Mouse (Mus musculus) erythroblast, adult 5-6 weeks (primary cell): ENCODE results near the gene Anks1. TPM values are rescaled to one million over a fixed set of nuclear protein-coding genes. Genes with fewer than 3 reads are reported as not detected.

Source experiments
- ATAC-seq: replicated peaks from 2 replicates; pipeline ENCODE4 v1.8.0; 2016; ENCODE audit warnings: moderate number of reproducible peaks, mild to moderate bottlenecking, moderate TSS enrichment, inconsistent platforms; ENCODE audit not compliant: poor library complexity, low FRiP score, severe bottlenecking
- total RNA-seq, 2 experiments: library from RNA; stranded (forward) in 1 of 2; stranded (reverse) in 1 of 2; fragments of 150-400 nt in 1 of 2; fragments of 200-764, 138-1000 nt in 1 of 2; gene quantifications; 2 replicates each; pipeline versions ENCODE4 v1.2.3 to v1.2.4; 2015 to 2017; ENCODE audit warnings: low replicate concordance in 2 of 2

Gene Anks1
- total RNA-seq, 2 experiments from 2014 or later, result 6.1 to 8.5 TPM

- ATAC-seq, result no peak
Measured at GRCm38 (mm10) chr17:28015068-28015730, 106.1 kb downstream of the Anks1 start.

GRCm38 (mm10) chr17:28016056-28016797 is 107.1 kb downstream of the Anks1 start:
- ATAC-seq, result no peak

GRCm38 (mm10) chr17:28018344-28018743 is 109.2 kb downstream of the Anks1 start:
- ATAC-seq, result no peak

- ATAC-seq, result no peak
Measured at GRCm38 (mm10) chr17:28018776-28019175, 109.7 kb downstream of the Anks1 start.

- ATAC-seq, result no peak
Measured at GRCm38 (mm10) chr17:28019785-28020696, 110.9 kb downstream of the Anks1 start.

GRCm38 (mm10) chr17:28021911-28022310 is 112.8 kb downstream of the Anks1 start:
- ATAC-seq, result no peak

GRCm38 (mm10) chr17:28022854-28023655 is 113.9 kb downstream of the Anks1 start:
- ATAC-seq, result no peak

- no peak for ATAC-seq
Measured at GRCm38 (mm10) chr17:28025541-28025961, 116.4 kb downstream of the Anks1 start.

- ATAC-seq, result no peak
Measured at GRCm38 (mm10) chr17:28026111-28026872, 117.2 kb downstream of the Anks1 start.

- no peak for ATAC-seq
Measured at GRCm38 (mm10) chr17:28027197-28027596, 118.1 kb downstream of the Anks1 start.

- ATAC-seq, result no peak
Measured at GRCm38 (mm10) chr17:28028236-28028635, 119.1 kb downstream of the Anks1 start.

- no peak for ATAC-seq
Measured at GRCm38 (mm10) chr17:28029308-28029707, 120.2 kb downstream of the Anks1 start.

GRCm38 (mm10) chr17:28030446-28030845 is 121.3 kb downstream of the Anks1 start:
- no peak for ATAC-seq

GRCm38 (mm10) chr17:28031281-28031941 is 122.3 kb downstream of the Anks1 start:
- ATAC-seq, result no peak

- ATAC-seq, result no peak
Measured at GRCm38 (mm10) chr17:28032219-28032618, 123.1 kb downstream of the Anks1 start.

GRCm38 (mm10) chr17:28033046-28033580 is 124.0 kb downstream of the Anks1 start:
- ATAC-seq, result no peak

- no peak for ATAC-seq
Measured at GRCm38 (mm10) chr17:28034986-28035385, 125.9 kb downstream of the Anks1 start.
